Mouse (Mus musculus): ENCODE measurements around the gene Fam19a3. TPM values are rescaled to one million over a fixed set of nuclear protein-coding genes. Genes with fewer than 3 reads are reported as not detected.
A peak's percentile ranks its signal among the peaks of the same experiment; 100 is the strongest.
"Not testable (repeated sequence)": the region's sequence is repeated elsewhere in the genome, so short reads cannot be mapped to it uniquely, and the experiment has no call there.

Gene Fam19a3
- total RNA-seq, 2 experiments from 2014 or later = 0.60 to 1.2 TPM

DNA sequence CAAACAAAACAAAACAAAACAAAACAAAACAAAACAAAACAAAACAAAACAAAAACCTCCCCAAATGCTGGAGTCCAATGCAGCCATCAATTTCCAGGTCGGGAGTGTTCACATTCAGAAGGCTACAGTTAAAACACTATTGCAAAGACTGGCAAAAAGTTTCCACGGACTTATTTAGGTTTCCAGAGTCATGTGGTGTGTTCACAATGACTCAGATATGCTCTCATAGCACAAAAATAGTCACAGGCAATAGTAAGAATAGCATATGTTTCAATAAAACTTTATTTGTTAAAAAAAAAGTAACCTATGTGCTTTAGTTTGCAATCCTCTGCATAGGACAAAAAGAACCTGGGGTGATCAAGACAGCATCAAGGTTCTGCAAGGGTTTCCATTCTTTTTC, 14.5 kb downstream of the Fam19a3 start:
- no peak for DNase-seq (ENCODE audit: low spot score in 2 of 2)

DNA sequence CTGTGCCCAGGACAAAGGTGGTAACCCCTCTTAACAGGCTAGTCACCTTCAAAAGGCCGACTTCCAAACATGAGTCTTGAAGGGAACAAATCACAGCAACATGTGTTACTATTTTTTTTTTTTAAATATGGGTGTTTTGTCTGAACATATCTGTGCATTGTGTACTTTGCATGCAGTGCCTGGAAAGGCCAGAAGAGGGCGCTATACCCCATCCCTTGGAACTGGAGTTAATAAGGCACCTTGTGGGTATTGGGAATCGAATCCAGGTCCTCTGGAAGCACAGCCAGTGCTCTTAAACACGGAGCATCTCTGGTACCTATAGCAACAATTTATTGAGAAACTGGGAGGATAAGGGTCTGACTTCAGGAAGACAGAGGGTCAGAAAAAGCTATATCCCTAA, 16.6 kb downstream of the Fam19a3 start:
- DNase-seq (ENCODE audit: low spot score in 2 of 2) = no peak

GRCm38 (mm10) chr3:104762103-104762863, 19.4 kb downstream of the Fam19a3 start:
- DNase-seq (ENCODE audit: low spot score in 2 of 2) = not testable (repeated sequence)

GRCm38 (mm10) chr3:104758869-104759268, 22.8 kb downstream of the Fam19a3 start:
- DNase-seq (ENCODE audit: low spot score in 2 of 2) = no peak

DNA sequence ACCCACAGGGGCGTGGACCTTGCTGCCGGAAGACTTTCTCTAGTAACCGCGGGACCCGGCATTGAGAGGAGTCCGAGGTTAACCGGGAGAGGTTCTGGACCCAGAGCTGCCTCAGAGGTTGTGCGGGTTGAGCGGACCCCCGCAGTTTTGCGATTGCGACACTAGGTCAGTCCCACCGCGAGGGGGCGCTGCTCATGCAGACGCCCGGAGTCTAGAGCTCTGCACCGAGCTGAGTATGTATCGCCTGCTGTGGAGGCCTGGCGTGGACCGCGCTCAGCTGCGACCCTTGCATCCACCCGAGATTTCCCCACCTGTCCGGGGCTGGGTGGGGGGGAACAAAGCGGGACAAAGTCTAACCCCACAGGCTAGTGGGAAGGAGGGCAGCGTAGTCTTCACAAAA, 23.2 kb downstream of the Fam19a3 start:
- peak; percentile 51 to 72 for DNase-seq (ENCODE audit: low spot score in 2 of 2)

DNA sequence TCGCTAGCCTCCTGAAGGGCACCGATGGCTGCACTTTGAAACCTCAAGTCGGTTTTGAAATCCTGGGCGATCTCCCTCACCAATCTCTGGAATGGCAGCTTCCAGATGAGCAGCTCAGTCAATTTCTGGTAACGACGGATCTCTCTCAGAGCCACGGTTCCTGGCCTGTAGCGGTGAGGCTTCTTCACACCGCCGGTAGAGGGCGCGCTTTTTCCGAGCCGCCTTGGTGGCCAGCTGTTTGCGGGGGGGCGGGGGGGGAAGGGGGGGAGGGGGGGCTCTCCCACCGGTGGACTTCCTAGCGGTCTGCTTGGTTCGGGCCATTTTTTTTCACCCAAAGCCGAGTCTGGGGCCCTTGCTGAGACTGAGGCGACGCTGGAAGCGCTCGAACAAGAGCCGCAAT, 28.8 kb downstream of the Fam19a3 start:
- DNase-seq (ENCODE audit: low spot score in 2 of 2) = peak in 1 of 2 experiments; percentile 19

GRCm38 (mm10) chr3:104743864-104744263, 37.8 kb downstream of the Fam19a3 start:
- no peak for DNase-seq (ENCODE audit: low spot score in 2 of 2)

- no peak for DNase-seq (ENCODE audit: low spot score in 2 of 2)
Observed at GRCm38 (mm10) chr3:104743161-104743560, 38.5 kb downstream of the Fam19a3 start.

DNA sequence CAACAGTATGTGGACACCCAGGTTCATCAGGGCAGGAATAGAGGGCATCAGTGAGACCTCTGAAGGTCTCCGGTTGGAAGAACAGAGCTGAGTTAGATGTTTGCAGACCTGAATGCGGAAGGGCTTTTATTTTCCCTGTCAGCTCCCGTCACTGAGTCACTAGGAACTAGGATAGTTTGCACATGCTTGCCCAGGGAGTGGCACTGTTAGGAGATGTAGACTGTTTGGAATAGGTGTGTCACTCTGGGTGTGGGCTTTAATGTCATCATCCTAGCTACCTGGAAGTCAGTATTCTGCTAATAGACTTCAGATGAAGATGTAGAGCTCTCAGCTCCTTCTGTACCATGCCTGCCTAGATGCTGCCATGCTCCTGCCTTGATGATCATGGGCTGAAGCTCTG, 39.7 kb downstream of the Fam19a3 start:
- no peak for DNase-seq (ENCODE audit: low spot score in 2 of 2)

DNA sequence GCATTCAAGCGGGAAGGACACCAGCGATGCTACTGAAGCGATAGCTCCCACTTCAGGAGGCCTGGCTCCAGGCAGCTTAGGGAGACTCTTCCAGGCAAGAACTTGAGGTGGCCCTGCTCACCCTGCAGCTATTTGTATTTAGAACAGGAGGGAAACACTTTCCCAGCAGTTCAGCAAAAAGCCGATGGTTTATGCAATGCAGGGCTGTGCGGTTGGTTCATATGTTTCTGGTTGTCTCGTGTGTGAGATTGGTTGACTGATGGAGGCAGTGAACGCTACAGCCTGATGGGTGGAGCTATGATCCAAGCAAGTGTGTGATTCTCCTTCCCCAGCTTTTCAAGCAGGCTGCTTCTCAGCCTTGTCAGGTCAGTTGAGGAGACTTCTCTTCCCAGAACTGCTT, 47.0 kb downstream of the Fam19a3 start:
- no peak for DNase-seq (ENCODE audit: low spot score in 2 of 2)

DNA sequence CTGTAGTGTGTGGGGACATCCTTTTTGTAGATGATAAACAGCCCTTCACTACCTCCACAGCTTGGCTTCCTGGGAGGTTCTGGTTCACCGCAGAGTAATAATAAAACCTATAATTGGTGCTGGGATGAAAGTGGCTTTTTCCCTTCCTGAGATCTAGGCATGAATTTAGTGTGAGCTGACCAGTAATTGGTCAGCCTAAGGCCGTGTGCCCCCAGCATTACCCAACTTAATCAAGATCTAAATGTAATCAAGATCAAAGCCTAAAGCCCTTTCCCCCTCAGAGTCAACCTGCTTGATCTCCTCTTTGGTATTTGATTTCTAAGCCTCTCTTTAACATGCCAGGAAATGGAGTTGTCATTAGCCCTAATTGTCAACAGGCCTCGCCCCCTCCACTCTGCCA, 48.7 kb downstream of the Fam19a3 start:
- DNase-seq (ENCODE audit: low spot score in 2 of 2) = no peak

DNA sequence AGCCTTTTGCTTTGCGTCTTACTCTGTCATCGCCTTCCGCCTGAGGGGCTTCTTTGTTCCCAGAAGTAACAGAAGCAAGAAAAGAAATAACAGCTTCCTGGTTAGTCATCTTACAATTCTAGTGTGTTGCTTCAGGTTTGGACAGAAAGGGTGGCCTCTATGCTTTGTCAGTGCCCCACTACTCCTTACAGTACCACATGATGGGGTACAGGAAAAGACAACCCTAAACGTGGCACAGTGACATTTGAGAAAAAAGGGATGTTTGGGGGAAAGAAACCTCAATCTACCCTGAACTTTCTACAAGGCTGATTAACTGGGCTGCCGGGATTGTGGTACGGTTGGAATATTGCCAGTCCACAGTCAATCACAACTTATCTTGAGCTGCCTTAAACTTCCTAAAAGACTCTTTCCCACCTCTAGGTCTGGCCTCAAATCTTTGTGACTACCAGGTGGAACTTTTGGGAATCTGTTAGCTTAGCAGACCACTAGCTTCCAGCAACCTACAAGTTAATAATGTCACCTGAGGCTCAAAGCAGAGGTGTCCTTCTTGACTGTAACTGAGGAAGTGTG, 52.3 kb downstream of the Fam19a3 start:
- no peak for DNase-seq (ENCODE audit: low spot score in 2 of 2)

Other genes starting within 250 kb of the Fam19a3 start
- 100 to 1,000 TPM in 1 of 2 experiments, 10 to 100 TPM in 1; 49.3 to 122 TPM for gene Slc16a1, start 143.2 kb downstream of the Fam19a3 start, total RNA-seq (2021)
- 1 to 10 TPM; 2.9 to 4.6 TPM for gene Ppm1j, start 784 bp downstream of the Fam19a3 start, total RNA-seq (2021)
- 100 to 1,000 TPM; 105 to 116 TPM for gene Rhoc, start 6.5 kb upstream of the Fam19a3 start, total RNA-seq (2021)
- gene Mov10, start 36.7 kb upstream of the Fam19a3 start, total RNA-seq (2021) = 10 to 100 TPM in 1 of 2 experiments, 1 to 10 TPM in 1; 9.0 to 15.0 TPM
- 10 to 100 TPM; 44.5 to 59.5 TPM for gene St7l, start 82.2 kb upstream of the Fam19a3 start, total RNA-seq (2021)
- gene Capza1, start 82.7 kb upstream of the Fam19a3 start, total RNA-seq (2021) = 10 to 100 TPM; 88.8 to 93.1 TPM
- gene Wnt2b, start 180.1 kb upstream of the Fam19a3 start, total RNA-seq (2021) = 10 to 100 TPM; 17.7 to 20.5 TPM